Mouse (Mus musculus): ENCODE results near the gene Spsb1.

Gene Spsb1

DNA sequence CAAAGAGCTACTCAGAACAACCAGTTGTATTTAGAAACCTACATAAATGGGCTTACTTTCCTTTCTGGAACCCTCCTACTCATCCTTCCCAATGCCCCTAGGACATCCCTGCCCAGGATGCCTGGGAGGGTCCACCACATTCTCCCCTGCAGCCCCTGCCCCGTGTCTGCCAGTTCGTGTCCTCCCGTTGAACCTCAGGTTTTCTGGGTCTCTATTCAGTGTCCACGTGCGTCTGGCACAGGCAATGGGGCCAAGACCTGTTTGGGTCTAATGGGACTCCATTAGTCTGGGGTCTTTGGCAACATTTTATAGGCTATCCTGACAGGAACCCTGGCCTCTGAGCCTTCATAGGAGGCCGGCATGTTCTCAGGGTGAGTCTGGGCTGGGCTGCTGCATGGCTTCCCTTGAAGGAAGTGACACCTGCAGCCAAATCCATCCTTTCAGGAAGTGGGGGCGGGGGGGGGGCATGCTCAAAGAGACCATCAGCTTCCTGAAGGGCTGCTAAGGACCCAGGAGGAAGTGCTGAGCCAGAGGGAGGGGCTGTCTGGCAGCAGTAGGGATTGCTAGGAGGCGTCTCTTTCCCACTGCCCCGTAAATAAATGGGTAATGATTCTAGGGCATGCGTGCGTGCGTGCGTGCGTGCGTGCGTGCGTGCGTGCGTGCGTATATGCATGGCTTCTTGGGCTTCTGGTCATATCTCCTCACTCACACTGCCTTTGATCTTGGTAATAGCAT is 65.9 kb downstream of the Spsb1 start:
- in situ Hi-C loops (cut with MseI, MboI) = no loop called here

DNA sequence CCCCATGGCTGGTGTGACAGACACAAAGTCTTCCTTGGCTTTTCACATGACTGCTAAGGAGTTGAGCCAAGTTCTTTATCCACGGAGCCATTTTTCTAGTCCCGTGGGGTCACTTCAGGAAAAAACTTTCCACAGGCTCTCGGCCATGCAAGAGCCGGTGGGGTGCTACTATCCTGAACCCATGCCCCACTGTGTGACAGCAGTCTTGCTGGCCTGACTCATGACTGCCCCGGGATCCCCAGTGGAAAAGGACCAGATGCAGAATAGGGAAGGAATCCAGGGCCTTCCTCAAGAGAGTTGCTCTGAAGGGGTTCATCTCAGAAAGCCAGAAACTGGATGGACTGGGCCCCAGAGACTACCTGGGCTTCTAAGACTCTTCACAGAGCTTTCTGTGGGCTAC is 66.7 kb downstream of the Spsb1 start:
- in situ Hi-C loops (cut with MseI, MboI) = no loop called here

DNA sequence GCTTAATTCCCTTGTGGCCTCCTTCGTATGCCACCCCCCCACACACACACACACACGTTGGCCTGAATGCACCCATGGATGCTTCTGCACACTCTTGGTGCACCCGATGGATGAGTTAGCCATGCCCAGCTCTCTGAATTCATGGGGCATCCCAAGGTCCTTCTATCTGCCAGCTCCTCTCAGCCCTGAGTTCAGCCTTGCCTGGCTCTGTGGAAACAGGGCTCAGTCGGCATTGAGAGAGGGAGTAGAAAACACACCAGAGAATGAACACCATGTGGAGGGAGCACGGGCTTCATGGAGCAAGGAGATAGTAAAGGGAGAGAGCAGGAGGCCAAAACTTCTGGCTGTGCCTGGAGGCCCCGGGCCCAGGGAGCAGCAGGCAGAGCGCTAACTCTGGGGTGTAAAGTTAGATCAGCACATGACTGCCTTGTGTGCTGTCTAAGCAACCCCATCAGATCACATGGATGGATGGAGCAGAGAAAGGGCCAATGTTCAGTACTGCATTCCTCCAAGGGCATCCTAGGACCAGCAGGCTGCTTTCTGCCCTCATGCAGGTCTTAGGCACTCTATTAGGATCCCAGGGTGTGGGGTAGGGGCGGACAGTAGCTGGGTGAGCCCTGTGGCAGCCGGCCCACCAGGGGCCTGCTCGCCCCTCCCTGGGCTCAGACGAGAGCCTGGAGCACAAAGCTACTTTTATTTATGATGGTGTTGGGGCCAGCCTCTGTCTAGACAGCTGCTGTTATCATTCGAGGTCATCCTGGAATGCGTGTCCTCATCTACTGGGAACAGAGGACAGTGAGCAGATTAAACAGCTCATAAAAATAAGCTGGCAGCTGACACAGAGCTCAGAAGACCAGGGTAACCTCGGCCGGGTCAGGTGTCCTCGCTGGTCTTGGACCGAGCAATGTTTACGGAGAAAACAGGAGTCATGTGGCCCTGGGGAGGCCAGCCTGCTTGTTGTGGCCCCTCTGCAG is 68.3 kb downstream of the Spsb1 start:
- in situ Hi-C loops (cut with MseI, MboI) = no loop called here

DNA sequence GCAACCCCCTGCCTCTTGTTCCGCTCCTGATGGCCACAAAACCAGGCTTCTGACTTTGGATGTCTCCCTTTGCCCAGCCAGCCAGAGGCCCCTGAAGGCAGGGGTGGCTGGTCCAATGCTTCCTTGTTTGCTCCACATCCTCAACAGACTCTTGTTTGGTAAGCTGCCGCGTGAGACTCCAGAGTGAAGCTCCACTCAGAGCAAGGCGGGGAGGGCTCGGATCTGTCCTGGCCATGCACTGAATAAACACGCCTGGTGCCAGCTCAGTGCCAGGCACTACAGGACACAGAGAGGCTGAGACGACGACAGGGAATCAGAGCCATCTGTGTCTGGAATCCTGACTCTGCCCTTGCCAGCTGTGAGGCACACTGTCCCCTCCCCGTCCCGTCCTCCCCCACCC is 70.9 kb downstream of the Spsb1 start:
- in situ Hi-C loops (cut with MseI, MboI) = no loop called here

- in situ Hi-C loops (cut with MseI, MboI) = no loop called here
Measured at GRCm38 (mm10) chr4:149882139-149882916, 72.5 kb downstream of the Spsb1 start.

- in situ Hi-C loops (cut with MseI, MboI) = no loop called here
Measured at GRCm38 (mm10) chr4:149880908-149881307, 73.9 kb downstream of the Spsb1 start.

DNA sequence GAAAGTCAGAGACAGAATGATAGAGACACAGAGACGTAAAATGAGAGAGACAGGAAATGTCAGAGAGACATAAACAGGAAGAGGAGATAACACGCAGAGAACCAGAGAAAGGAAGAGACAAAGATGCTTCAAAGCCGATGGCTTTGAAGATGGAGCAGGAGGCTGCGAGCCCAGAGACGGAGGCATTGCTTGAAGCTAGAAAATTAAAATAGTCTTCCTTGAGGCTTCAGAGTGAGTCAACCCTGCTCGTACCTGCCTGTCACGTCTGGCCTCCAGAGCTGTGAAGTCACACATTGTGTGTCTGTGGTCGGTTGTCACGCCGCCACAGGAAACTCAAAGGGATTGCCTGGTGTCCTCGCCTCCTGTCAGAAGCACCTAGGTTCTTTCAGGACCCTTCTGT is 74.9 kb downstream of the Spsb1 start:
- in situ Hi-C loops (cut with MseI, MboI) = no loop called here

DNA sequence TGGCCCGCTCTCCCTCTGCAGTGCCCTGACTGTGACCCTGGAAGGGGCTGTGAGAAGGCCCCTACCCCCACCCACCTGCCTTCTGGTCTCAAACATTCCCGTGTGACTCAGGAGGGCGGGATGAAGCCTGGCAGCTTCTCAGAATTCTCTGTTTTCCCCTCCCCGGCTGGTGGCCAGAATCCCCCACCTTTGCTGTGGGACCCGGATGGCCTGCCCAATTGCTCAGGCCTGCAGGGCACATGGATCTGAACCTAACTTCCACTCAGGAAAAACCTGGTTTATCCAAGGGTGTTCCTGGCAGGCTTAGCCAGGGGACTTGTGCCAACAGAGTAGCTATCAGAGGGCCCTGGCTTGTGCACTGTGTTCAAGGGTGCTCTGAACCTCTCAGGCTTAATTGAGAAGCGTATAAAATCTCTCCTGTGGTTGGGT is 76.8 kb downstream of the Spsb1 start:
- in situ Hi-C loops (cut with MseI, MboI) = no loop called here

DNA sequence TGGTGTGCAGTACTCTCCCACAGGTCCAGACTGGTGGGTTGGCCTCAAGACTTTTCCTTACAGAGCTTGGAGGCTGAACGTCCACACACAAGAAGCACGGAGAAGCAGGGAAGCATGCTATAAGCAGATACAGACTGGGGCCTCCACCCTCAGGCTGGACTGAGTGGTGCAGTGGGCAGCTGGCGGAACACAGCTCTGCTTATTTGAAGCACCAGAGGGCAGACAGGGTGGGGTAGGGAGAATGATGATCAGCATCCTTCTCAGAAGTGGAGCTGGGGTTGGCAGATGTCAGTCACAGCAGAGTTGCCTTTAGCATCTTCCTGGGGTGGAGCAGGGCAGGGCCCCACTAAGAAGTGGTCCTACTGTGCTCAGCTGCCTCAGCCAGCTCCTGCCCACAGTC is 77.6 kb downstream of the Spsb1 start:
- in situ Hi-C loops (cut with MseI, MboI) = no loop called here

DNA sequence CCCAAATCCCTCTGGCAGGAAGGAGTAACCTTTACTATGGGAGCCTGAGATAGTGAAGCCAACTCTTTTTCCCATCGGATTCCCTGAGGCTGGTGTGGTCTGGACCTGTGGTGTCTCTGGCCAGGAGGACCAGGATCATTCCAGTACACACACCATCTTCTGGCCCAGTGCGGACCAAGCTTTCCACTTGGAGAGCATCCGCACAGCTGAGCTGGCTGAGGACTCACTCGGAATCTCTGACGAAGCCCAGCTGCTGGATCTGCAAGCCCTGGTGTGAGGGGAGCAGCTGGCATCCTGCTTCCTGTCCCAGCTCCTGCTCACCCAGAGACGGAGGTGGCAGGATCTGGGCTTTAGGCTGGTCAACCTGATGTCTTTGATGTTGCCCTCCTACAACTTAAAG is 78.1 kb downstream of the Spsb1 start:
- in situ Hi-C loops (cut with MseI, MboI) = no loop called here

DNA sequence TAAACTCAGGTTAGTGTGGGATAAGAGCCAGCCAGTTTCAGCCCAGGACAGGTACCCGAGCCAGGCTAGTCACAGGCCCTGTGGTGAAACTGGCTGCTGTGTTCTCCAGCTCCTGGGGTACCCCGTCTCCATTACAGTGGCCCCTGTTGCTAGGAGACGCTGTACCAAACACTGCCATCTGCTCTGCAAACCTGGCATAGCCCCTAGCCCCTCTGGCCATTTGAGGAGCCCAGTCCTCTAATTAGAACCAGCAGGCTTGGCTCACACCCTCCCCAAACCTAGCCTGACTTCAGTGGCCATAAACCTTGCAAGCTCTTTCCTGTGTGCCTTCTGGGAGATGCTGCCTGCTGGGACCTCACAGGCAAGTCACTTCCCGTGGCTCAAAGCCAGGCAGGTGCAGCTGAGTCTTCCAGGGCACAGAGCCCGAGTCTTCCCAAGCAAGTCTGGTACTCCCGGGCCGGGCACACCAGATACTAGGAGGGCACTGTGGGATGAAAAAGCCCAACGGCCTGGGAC is 78.8 kb downstream of the Spsb1 start:
- in situ Hi-C loops (cut with MseI, MboI) = no loop called here

- in situ Hi-C loops (cut with MseI, MboI) = no loop called here
Measured at GRCm38 (mm10) chr4:149875296-149875695, 79.5 kb downstream of the Spsb1 start.

DNA sequence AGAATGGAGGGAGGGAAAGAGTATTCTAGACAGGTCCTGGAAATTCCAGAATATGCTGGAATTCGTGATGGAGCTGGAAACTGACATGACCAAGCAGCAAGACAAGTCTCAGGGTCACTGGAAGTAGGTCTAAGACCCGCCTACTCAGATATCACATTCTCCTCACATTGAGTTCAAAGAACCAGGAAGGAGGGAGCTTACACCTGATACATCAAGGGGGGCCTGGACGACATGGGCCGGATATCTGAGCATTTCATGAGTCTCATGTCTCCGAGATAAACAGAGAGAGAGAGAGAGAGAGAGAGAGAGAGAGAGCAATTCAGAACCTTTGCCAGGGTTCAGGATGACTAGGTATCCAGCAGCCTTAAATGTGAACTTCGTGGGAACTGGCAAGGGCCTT is 82.6 kb downstream of the Spsb1 start:
- in situ Hi-C loops (cut with MseI, MboI) = no loop called here

- in situ Hi-C loops (cut with MseI, MboI) = no loop called here
Measured at GRCm38 (mm10) chr4:149871582-149871981, 83.3 kb downstream of the Spsb1 start.

- in situ Hi-C loops (cut with MseI, MboI) = no loop called here
Measured at GRCm38 (mm10) chr4:149871014-149871413, 83.8 kb downstream of the Spsb1 start.

- in situ Hi-C loops (cut with MseI, MboI) = no loop called here
Measured at GRCm38 (mm10) chr4:149870412-149870811, 84.4 kb downstream of the Spsb1 start.

DNA sequence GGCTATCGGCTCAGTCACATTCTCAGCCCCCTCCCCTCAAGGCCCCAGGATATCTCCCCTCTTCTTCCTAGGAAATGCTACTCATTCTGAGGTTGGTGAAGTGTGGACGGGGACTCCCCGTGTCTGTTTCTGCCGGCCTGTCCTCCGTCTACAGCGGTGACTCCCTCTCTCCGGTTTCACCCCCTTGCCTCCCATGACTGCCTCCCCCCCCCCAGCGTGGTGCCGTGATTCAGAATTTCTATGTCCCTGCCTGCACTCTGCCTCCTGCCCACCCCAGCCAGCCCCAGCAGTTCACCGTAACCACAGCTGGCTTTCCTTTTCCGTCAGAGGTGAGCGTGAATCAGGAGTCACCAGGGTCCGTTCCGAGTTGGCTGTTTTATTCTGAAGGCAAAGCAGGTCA is 86.1 kb downstream of the Spsb1 start:
- in situ Hi-C loops (cut with MseI, MboI) = no loop called here

DNA sequence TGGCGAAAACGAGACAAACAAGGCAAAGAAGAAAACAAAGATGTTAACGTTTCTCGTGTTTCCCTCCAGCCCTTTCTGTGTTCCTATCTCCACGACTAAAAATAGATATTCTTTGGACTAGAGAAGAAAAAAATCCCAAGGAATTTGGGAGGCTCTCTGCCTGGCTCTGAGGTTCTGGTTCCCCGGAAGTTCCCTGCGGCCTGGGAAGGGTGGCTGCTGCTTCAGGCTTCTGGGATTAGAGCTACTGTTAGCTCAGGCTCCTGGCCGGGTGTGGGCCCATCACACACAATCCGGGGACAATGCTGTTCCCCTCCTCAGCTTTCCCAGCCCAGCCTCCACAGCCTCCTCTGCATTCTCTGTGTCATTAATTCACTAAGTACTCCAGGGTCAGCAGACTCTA is 86.8 kb downstream of the Spsb1 start:
- in situ Hi-C loops (cut with MseI, MboI) = no loop called here

- in situ Hi-C loops (cut with MseI, MboI) = no loop called here
Measured at GRCm38 (mm10) chr4:149867351-149867750, 87.5 kb downstream of the Spsb1 start.

- in situ Hi-C loops (cut with MseI, MboI) = no loop called here
Measured at GRCm38 (mm10) chr4:149864395-149864794, 90.4 kb downstream of the Spsb1 start.

GRCm38 (mm10) chr4:149863522-149863921 is 91.3 kb downstream of the Spsb1 start:
- in situ Hi-C loops (cut with MseI, MboI) = no loop called here

DNA sequence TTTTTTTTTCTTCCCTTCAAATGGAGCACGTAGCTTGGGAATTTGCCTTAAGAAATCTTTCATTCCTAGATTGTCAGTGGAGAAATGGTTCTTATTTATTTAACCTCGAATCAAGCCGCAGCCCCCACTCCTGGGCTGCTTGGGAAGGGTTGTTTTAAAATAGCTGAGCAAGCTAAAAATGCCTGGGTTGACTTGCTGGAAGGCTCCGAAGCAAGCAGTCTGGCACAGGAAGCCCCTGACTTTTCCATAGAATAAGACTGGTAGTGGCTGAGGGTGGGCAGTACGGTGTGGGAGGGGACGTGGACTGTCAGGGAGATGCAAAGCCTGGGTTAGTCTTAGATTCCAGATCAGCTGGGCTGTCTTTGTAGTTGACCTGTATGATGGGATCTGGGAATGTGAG is 94.5 kb downstream of the Spsb1 start:
- in situ Hi-C loops (cut with MseI, MboI) = no loop called here

Data from mouse trophoblast stem cell (cell line).